Mouse (Mus musculus) neutrophil, adult 5-6 weeks (primary cell): Measurements from ENCODE around the gene Stx2. TPM values are rescaled to one million over a fixed set of nuclear protein-coding genes. Genes with fewer than 3 reads are reported as not detected.
"Not testable (repeated sequence)": the region's sequence is repeated elsewhere in the genome, so short reads cannot be mapped to it uniquely, and the experiment has no call there.

Experiments used
- ATAC-seq: fragments of 151-379, 151-347 bp; 2 replicates; pipeline ENCODE4 v1.8.0; 2017; ENCODE audit warnings: mild to moderate bottlenecking, moderate TSS enrichment; ENCODE audit not compliant: insufficient number of reproducible peaks, poor library complexity, low FRiP score, severe bottlenecking; ENCODE audit errors: extremely low read depth
- total RNA-seq: library from RNA; stranded (forward); fragments of 200-1000 nt; gene quantifications from 2 replicates; pipeline ENCODE4 v1.2.3, GENCODE M21; 2017

Gene Stx2
- total RNA-seq, 1 experiment from 2014 or later: 27.7 TPM

DNA sequence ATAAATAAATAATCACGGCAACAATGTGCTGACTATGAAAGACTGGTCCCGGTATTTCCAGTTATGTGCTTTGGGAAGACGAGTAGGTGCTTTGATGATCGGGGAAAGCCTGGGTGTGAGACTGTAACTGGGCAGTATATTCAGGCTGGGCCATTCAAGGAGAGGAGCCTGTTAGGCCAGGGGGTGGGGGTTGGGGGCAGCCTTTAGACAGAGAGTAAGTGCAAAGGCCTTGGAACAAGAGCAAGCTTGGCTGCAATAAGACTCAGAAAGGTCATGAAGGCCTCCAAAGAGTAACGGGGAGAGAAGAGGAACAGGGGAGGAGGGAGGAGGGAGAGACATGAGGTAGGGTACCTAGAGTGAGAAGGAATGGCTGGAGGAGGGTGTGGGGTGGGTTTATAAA, 7.2 kb upstream of the Stx2 start:
- ATAC-seq: no peak

DNA sequence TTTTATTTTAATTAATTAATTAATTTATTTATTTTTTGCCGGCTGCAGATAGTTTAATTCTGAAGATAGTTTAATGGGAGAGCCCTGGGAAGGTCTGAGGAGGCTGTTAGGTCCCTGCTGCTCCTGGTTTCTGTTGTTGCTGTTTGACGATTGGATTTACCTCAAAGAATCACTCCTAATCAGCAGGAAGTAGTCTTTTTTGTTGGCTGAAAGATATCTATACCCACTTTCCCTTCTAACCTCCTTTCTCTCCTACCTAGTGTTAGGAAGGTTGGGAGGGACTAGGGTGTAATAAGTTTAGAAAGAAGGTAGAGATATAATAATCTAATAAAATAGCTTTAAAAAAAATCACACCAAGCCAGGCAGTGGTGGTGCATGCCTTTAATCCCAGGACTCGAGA, 6.6 kb upstream of the Stx2 start:
- ATAC-seq: no peak

- ATAC-seq: no peak
These were observed 2.6 kb upstream of the Stx2 start for GRCm38 (mm10) chr5:129010937-129011336.

GRCm38 (mm10) chr5:129009577-129009976, 1.2 kb upstream of the Stx2 start:
- no peak for ATAC-seq

- 0 out of 2 replicates have a peak, but pooled peaks have one; percentile 2 for ATAC-seq
These were observed 366 bp downstream of the Stx2 start for GRCm38 (mm10) chr5:129008008-129008407.

DNA sequence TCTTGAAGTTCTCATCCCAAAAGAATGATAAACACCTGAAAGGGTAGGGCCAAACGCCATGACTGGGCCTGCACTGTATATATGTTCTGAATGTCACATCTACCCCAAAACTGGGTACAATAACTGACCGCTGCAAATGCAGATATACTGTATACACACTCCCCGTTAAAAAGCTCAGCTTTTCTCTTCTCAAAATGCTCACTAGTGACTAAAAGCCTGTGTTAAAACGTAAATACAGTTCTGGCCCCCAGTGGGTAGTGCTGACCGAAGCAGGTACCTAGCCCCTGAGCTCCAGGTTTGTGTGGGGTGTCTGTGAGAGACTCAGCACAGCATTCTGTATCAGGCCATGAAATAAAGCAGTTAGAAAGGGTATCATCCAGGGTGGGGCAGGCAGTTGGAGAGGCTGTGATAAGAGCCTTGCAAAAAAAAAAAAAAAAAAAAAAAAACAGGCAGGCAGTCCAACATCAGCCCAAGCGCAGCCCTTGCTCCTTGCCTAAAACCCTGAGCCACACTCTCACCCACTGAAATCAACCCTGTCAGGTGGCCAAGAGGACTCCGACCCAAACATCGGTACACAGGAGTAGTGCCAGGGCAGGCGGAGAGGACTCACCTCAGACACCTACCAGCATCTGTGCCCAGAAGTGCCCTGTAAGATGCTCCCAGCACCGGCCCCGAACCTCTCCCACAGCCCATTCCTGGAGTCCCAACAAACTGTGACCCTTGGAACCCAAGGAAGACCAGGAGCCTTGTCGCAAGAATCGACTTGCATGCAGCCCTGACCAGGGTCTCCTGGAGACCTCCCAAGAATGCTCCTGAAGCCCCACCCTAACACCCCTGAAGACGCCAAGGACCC, 1.0 kb downstream of the Stx2 start:
- ATAC-seq: no peak

- ATAC-seq: no peak
These were observed 2.2 kb downstream of the Stx2 start for GRCm38 (mm10) chr5:129006031-129006788.

DNA sequence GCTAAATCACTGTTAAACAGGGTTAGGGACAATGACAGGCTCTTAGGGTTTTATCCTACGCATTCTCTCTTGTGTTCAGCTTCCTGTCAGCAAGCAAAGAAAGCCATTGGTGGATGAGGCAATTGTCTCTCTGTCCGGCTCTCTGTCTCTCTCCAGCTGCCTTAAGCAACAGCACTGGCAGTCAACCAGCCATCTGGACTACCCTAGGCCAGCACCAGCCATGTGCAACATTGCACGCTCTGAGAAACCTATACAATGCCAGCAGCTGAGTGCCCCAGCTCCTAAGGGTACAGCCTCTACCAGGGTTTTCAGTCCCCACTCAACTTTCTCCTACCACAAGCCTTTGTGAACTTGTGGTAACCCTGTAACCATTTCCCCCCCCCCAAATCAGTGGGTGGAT, 3.0 kb downstream of the Stx2 start:
- ATAC-seq: no peak

- ATAC-seq: no peak
These were observed 5.8 kb downstream of the Stx2 start for GRCm38 (mm10) chr5:129002571-129003011.

DNA sequence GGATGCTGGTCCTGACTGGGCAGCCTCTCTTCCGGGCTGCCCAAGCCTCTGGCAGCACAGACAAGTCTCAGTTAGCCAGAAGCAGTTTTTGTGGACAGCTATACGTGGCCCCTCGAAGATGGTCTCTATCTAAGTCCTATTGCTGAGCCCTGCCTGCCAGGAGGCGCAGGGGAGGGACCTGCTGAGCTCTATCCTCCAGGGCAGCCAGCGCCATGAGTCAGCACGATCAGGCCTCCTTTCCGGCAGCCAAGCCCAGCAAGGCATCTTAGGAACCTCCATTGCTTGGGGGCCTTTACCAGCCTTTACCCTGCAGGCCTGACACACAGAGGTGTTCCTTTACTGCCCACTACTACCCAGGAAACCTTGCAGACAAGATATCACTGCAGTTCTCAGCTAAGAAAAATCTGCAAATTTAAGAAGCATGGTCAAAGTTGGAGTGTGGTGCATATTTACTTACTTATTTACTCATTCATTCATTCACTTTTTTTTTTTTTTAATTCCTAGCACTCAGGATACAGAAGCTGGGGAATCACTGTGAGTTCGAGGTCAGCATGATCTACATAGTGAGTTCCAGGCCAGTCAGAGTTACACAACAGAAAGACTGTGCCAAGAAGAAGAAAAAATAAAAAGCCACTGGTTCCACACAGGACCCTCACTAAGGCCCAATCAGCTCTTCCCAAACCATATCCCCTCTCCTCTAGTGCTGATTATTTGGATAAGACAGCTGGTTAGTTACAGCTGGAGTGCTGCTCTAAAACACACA, 7.5 kb downstream of the Stx2 start:
- ATAC-seq: no peak

DNA sequence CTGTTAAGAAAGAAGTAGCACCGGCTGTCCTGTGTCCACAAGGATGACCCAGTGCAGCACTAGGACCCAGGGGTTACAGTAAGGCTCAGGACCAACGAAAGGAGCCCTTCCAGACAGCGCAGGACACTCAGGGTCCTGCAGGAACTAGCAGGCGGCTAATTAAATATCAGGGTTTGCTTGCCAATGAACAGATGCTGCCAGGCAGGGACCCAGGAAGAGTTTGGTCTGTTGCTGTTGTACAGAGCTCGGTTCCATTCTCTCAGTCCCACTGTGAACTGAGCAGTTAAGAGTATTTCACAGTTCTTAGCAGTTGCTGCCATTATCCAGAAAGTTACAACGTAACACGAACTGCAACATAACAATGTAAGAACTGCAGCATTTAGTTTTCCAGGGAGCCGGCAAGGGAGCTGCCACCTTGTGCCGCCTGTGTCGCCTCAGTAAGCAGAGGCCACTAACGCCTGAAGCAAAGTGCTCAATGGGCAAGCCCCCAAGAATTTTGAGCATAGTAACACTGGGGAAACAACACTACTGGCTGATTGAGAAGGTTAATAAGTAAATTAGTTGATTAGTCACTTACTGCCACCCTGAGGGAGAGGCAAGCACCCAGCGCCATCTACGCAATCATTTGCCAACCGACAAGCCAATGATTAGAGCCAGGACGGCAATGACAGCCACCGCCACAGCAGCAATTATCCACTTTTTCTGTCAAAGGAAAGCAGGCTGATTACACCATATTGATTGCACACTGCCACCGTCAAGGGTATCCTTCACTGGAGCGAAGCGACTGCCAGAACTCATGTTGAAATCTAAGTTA, 21.0 kb downstream of the Stx2 start:
- ATAC-seq: no peak

- no peak for ATAC-seq
These were observed 22.4 kb downstream of the Stx2 start for GRCm38 (mm10) chr5:128985946-128986345.

DNA sequence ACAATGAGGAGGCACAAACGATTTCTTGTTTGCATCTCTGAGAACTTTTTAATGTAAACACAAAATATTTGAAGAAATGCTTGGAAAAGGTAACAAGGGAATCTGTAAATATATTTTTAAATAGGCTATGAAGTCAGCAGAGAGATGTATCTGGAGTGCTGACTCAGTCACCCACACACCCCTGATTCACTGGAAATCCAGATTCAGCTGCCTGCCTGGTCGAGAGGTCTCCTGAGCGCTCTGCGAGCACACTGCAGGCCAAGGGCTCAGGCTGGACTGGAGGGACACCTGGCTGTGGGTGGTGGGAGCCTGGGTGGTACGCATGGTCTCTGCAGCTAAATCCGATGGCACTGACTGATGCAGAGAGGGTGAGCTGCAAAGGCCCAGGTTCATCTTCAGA, 23.8 kb downstream of the Stx2 start:
- no peak for ATAC-seq

DNA sequence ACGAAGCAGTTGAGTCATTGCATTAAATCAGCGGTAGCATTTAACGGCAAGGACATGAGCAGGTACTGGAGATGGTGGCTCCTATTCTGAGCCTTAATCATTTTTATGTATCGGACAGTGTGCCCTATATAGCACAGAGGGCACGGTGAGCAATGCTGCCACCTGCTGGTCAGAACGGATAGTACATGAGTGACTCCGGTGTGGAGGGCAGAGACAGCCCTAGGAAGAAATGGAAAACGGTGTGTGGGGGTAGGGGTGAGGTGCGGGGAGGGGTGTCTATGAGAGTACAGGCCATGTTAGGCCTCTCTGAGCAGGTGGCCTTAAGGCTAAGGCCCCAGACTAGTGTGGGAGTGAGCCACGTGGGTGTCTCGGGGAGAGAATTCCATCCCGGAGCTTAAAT, 26.8 kb downstream of the Stx2 start:
- ATAC-seq: peak; percentile 68; the same call in 1 of the 2 replicates

DNA sequence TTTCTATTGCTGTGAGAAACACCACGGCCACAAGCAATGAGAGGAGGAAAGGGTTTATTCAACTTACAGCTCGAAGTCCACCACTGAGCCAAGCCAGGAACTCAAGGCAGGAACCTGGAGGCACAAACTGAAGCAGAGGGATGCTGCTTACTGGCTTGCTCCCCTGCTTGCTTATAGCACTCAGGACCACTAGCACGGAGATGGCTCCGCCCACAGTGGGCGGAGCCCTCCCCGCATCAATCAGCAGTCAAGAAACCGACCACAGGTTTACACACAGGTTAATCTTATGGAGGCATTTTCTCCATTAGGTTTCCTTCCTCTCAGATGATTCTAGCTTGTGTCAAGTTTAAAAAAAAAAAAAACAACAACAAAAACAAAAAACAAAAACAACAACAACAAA, 27.5 kb downstream of the Stx2 start:
- no peak for ATAC-seq

DNA sequence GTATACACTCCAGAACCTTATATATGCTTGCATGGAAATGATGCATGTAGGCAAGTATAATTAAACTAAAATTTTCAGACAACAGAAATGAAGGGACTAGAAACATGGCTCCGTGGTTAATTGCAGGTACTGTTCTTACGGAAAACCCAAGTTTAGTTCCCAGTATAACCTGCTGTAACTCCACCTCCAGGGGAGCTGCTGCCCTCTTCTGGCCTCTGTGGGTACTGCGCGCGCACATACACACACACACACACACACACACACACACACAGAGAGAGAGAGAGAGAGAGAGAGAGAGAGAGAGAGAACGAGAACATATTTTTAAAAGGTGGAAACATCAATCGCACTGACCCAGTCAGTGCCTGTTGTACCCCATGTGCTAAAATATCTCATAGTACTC, 29.4 kb downstream of the Stx2 start:
- no peak for ATAC-seq

- not testable (repeated sequence) for ATAC-seq
These were observed 30.9 kb downstream of the Stx2 start for GRCm38 (mm10) chr5:128977466-128977865.

- ATAC-seq: no peak
These were observed 32.1 kb downstream of the Stx2 start for GRCm38 (mm10) chr5:128976266-128976665.

DNA sequence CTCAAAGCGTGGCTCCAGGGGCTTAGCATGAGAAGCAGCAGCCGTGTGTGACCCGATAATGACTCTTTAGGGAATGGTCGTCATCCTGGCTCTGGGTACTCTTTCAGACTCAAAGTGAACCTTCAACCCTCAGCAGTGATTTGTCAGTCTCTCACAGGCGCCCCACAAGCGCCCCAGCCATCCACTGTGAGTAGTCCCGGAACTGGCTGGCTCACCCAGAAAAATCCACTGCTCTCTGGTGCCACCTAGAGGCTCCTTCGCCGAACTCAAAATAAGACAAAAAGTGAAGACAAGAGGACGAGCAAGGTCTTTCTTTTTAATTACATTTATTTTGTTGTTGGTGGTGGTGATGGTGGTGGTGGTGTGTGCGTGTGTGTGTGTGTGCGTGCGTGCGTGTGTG, 37.1 kb downstream of the Stx2 start:
- ATAC-seq: 0 out of 2 replicates have a peak, but pooled peaks have one; percentile 46
